Mouse (Mus musculus) spleen, adult 2 months (tissue): ENCODE measurements around the gene Cd40.

Source experiments
- CTCF ChIP-seq: fragments of 200-500 bp; IDR thresholded peaks from 2 replicates; pipeline ENCODE4 v1.5.1; 2011; ENCODE audit warnings: mild to moderate bottlenecking, inconsistent platforms; ENCODE audit not compliant: insufficient read depth, insufficient read length, insufficient replicate concordance; ENCODE audit errors: extremely low read depth
- POLR2A ChIP-seq: fragments of 200-500 bp; IDR thresholded peaks from 2 replicates; pipeline ENCODE4 v1.6.1; 2011; ENCODE audit warnings: low read depth, low read length, inconsistent platforms

- TF ChIP-seq POLR2A (no peak), CTCF (no peak)
These were observed 12.3 kb upstream of the Cd40 start for GRCm38 (mm10) chr2:165043090-165043636.
